Mouse (Mus musculus): ENCODE data around the gene Usp21.

GRCm38 (mm10) chr1:171274171-171274570 is 13.6 kb downstream of the Usp21 start:
- TF ChIP-seq POLR2A (IDR thresholded peaks at IDR 0.05; ENCODE audit: low read depth, low read length) (no peak), CTCF (IDR thresholded peaks at IDR 0.05; ENCODE audit: extremely low read depth, insufficient read depth, insufficient read length, insufficient replicate concordance) (no peak)

Measured in spleen, adult 2 months (tissue).